Mouse (Mus musculus): ENCODE results near the gene Chp2.
"Not testable (repeated sequence)": the region's sequence is repeated elsewhere in the genome, so short reads cannot be mapped to it uniquely, and the experiment has no call there.

The Chp2 gene

GRCm38 (mm10) chr7:122219315-122219801, at the start of gene Chp2:
Gene Chp2 (plus strand): TSS chr7:122219496.
- DNase-seq = no peak

GRCm38 (mm10) chr7:122170705-122171104, 48.6 kb upstream of the Chp2 start:
- no peak for DNase-seq

DNA sequence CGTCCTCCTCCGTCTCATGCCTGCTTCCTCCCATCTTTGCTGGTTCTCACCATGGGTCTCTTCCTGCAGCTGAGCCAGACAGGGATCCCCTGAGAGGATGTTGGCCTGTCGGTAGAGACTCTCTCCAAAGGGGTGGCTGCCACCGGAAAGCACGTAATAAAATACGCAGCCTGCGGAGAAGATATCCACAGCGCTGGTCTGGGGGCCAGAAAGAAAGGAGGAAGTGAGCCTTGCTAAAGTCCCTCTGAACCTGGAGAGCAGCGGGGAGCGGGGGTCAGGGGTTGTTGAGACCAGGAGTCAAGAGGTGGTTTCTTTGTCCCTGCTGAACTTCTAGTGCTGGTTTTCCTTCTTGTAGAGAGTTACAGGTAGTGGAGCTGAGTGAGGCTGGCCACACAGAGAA, 47.7 kb upstream of the Chp2 start:
- DNase-seq = no peak

DNA sequence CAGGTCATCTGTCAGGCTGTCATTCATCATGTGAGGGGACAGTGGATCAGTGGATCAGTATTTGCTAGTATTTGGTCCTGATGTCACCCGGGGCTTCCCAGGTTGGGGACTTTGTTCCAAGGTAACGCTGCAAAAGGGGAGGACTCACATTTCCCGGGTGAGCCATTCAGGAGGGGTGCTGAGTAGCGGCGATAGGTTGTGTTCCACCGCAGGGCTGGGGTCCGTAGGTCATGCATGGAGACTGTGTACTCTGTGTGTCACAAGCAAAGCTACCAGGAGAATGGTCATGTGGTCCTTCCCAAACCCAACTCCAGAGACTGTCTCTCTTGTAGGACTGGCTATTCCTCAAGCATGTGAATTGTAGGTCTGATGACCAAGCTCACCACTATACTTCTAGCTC, 38.6 kb upstream of the Chp2 start:
- no peak for DNase-seq

DNA sequence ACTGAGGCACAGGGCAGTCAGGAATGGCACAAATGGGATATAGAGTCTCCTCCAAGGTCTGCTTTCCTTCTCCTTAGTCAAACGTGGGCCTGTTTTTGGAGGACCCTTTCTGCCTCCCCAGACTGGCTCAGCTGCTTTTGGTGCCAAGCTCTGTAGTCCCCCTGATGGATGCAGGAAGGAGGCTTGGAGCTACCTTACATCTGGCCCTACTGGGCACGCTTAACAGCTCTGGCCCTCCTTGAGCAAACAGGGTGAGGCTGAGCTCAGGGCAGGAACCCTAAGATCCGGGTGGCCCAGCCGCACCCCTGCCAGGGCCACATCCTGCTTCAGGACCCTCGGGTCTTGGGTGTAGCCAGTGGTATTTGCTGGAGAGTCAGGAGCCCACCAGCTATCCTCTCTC, 34.7 kb upstream of the Chp2 start:
- no peak for DNase-seq

DNA sequence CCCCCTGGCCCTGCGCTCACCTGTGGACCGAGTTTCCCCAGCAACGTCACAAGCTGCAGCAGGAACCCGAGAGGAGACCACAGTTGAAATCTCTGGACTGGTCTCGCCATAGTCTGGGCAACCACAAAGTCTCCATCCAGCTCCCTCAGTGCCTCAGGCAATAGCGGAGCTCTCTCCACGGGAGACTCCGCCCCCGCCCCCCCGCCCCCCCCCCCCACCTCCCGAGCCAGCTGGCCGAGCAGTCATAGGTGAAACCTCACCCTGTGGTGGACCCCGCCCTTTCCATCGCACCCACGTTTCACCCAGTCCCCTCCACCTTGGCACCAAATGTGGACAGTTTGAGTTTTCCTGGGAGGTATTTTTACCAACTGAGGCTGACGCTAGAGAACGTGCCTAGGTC, 33.3 kb upstream of the Chp2 start, which contains the start of gene Ern2:
Gene Ern2 (minus strand): TSS at position 165 of the 400 bp plus-strand sequence.
- no peak for DNase-seq

DNA sequence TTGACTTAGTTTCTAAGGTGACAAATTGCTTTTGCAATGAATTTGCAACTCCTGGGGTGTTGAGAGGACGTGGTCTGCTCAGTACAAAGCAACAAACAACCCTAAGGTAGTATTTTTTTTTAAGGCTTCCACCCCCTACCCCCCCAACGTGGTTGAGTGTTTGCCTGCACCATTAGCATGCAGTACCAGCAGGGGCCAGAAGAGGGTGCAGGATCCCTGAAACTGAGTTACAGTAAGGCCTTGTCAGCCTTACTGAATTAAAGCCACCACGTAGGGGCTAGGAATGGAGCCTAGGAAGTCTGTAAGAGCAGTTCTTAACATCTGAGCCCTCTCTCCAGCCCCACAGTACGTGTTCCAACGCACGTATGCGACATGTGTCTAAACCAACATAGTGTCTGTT, 29.8 kb upstream of the Chp2 start:
- DNase-seq = peak; percentile 75

DNA sequence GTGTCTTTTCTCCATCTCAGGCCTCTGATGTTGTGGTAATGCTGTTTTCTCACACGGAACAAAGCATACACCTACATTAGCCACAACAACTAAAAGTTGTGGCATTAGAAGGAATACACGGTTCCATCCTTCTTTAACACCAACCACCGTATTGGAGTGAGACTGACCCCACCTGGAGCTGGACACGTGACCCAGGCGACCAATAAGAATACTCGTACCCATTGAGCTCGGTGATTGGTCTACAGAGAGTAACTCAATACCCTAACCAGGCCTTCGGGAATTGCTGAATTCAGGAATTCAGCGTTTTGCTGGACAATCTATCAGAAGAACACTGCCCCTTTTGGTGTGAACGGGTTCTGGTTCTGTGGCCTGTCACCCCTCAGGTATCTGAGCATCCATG, 28.2 kb upstream of the Chp2 start:
- no peak for DNase-seq

DNA sequence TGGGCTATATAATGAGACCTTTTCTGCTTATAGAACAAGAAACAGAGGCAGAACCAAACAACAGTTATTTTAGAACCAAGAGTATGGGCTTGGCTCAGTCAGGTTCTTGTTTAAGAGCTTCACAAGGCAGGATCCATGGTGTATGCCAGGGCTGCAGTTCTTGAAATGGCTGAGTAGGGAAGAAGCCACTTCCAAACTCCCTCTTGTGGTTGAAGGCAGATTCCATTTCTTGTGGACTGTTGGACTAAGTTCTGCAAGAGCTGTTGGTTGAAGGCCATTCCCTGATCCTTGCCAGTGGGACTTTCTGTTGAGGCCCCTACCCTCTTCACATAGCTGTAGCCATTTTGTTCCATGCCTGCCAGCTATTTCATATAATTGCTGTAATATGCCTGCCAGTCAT, 25.4 kb upstream of the Chp2 start:
- no peak for DNase-seq

GRCm38 (mm10) chr7:122196771-122197170, 22.5 kb upstream of the Chp2 start:
- DNase-seq = no peak

GRCm38 (mm10) chr7:122197306-122197705, 22.0 kb upstream of the Chp2 start:
- peak; percentile 61 for DNase-seq

DNA sequence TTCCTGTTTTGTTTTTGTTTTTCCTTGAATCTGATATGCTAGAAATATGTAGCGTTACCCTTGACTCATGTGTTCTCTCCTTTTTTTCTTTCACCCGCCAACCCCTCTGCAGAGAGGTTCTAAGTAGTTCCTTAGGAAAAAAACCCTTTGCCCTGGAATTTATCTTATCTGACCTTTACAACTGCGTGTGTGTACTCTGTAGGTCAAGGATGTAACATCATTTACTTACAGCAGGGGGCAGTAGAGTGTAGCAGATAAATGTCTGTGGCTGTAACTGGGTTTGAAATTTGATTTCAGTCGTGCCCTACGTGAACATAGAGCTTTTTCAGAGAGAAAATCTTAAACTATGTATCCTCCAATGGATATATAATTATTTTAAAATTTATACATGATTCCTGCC, 20.0 kb upstream of the Chp2 start:
- DNase-seq = no peak

GRCm38 (mm10) chr7:122203936-122204335, 15.4 kb upstream of the Chp2 start:
- no peak for DNase-seq

DNA sequence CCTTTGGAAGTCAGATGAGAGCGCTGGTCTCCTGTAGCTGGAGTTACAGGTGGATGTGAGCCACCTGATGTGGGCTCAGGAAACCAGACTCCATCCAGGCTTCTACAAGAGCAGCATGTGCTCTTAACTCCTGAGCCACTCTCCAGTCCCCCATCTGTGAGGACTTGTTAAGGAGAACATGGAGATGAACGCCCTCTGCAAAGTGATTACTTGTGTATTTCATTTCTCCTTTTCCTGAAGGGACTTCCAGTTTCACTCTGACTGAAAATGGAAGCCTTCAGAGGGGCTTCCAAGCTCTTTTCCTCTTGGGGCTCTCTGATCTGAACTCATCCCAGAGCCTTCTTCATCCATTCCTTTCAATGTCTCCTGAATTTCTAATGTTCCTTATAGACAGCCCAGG, 13.2 kb upstream of the Chp2 start:
- no peak for DNase-seq

- DNase-seq = no peak
These were observed 10.8 kb upstream of the Chp2 start for GRCm38 (mm10) chr7:122208276-122209021.

DNA sequence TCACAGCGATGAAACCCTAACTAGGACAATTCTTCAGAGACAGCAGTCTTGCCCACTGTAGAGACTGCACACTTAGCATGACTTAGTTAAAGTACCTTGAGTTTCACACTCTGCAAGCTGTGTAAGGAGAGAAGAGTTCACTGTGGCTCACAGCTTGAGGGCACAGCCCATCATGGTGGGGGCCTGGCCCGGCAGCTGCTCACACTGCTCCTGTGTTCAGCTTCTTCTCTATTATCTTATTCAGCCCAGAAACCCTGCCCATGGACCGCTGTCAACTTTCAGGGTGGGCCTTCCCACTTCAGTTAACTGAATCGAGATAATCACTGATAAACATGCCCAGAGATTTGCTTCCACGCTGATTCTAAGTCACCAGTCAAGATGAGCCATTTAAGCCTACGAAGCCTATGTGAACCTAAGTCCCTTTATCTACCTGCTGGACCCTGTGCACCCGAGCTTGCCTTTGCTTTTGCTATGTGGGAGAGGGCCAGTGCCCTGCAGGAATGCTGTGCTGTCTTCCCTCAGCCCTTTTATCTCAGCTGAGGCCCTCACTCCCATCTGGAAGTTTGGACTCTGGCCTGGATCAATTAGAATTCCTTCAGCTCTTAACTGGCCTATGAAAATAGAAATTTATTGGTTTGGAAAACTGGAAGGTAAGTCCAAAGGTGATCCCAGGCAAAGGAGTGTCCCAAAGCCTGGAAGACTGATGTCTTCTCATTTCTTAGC, 6.9 kb downstream of the Chp2 start:
- no peak for DNase-seq

- no peak for DNase-seq
These were observed 7.4 kb downstream of the Chp2 start for GRCm38 (mm10) chr7:122226744-122227143.

GRCm38 (mm10) chr7:122229306-122229705, 10.0 kb downstream of the Chp2 start:
- DNase-seq = no peak

DNA sequence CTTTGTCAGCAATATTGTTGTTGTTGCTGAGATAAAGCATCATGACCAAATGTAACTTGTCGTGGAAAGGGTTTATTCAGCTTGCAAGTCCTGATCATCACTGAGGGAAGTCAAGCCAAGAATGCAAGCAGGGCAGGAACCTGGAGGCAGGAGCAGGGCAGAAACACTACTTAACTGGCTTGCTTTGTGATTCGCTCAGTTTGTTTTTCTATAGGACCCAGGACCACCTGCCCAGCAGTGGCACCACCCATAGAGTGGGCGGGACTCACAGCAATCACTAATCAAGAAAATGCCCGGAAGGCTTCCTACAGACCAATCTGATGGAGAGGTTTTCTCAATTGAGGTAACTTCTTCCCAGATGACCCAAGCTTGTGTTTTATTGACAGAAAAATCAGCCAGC, 10.6 kb downstream of the Chp2 start:
- no peak for DNase-seq

- no peak for DNase-seq
These were observed 11.6 kb downstream of the Chp2 start for GRCm38 (mm10) chr7:122230866-122231265.

GRCm38 (mm10) chr7:122238939-122239338, 19.6 kb downstream of the Chp2 start:
- no peak for DNase-seq

DNA sequence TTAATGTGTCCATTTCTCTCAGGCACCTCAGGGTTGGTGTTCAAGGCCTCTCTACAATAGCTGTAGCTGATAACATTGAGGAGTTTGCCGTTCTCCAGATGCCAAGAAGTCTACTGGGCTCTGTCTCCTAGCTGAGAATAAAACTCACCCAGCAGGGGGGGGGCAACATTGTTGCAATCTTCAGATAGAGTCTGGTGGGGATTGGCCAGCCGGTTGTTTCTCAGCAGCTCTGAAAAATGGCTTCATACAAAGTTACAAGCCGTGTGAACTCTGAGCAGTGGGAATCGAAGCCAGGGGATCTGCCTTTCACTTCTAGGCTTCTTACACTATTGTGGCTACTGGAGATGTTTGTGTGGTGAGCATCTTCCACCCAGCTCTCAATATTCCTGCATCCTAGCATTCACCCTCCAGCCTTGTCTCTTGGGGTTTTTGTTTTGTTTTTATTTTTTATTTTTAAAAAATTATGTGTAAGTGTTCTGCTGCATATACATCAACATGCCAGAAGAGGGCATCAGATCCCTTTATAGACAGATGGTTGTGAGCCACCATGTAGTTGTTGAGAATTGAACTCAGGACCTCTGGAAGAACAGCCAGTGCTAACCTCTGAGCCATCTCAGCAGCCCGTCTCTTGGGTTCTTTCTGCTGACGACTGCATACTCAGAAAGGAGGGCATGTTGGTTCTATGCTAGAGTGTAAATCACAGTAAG, 21.3 kb downstream of the Chp2 start:
- no peak for DNase-seq

GRCm38 (mm10) chr7:122242260-122242659, 23.0 kb downstream of the Chp2 start:
- no peak for DNase-seq

- not testable (repeated sequence) for DNase-seq
These were observed 23.4 kb downstream of the Chp2 start for GRCm38 (mm10) chr7:122242744-122243143.
